Mouse (Mus musculus): ENCODE data around the gene Uhrf1bp1l.

The Uhrf1bp1l gene

GRCm38 (mm10) chr10:89850951-89851350 is 106.2 kb downstream of the Uhrf1bp1l start:
- DNase-seq (ENCODE audit: low spot score), result no peak

GRCm38 (mm10) chr10:89855251-89855875 is 110.6 kb downstream of the Uhrf1bp1l start:
- no peak for DNase-seq (ENCODE audit: low spot score)

- DNase-seq (ENCODE audit: low spot score), result no peak
These were observed 111.5 kb downstream of the Uhrf1bp1l start for GRCm38 (mm10) chr10:89856286-89856685.

GRCm38 (mm10) chr10:89868211-89868610 is 123.4 kb downstream of the Uhrf1bp1l start:
- no peak for DNase-seq (ENCODE audit: low spot score)

GRCm38 (mm10) chr10:89868836-89869235 is 124.0 kb downstream of the Uhrf1bp1l start:
- no peak for DNase-seq (ENCODE audit: low spot score)

All from ovary, postnatal 10 days (tissue).